Mouse (Mus musculus): Measurements from ENCODE around the gene Hist1h1d. TPM values are rescaled to one million over a fixed set of nuclear protein-coding genes. Genes with fewer than 3 reads are reported as not detected.

Hist1h1d gene
- total RNA-seq (2023): 20.7 to 25.2 TPM (median 22.9 TPM) in 4 replicates

GRCm38 (mm10) chr13:23552962-23553361 lies at the start of gene Hist1h1d:
Gene Hist1h1d (plus strand): TSS chr13:23553262.

GRCm38 (mm10) chr13:23530901-23531875 lies 21.9 kb upstream of the Hist1h1d start, which contains the start of gene Hist1h4h:
Gene Hist1h4h (plus strand): TSS chr13:23531050.

GRCm38 (mm10) chr13:23533560-23534367 lies 19.3 kb upstream of the Hist1h1d start, which contains the start of gene Hist1h2af:
Gene Hist1h2af (plus strand): TSS chr13:23533906.

GRCm38 (mm10) chr13:23535137-23536075 lies 17.7 kb upstream of the Hist1h1d start, which contains the start of gene Hist1h3g:
Gene Hist1h3g (plus strand): TSS chr13:23535422.

GRCm38 (mm10) chr13:23542999-23543607 lies 10.0 kb upstream of the Hist1h1d start, which contains the start of gene Hist1h2bh:
Gene Hist1h2bh (minus strand): TSS chr13:23543392.

GRCm38 (mm10) chr13:23543965-23544786 lies 8.9 kb upstream of the Hist1h1d start, which contains the start of gene Hist1h3f:
Gene Hist1h3f (plus strand): TSS chr13:23544052.

GRCm38 (mm10) chr13:23551146-23551834 lies 1.8 kb upstream of the Hist1h1d start, which contains the start of gene Hist1h4f:
Gene Hist1h4f (minus strand): TSS chr13:23551648.

GRCm38 (mm10) chr13:23561883-23562659 lies 9.0 kb downstream of the Hist1h1d start, which contains the start of gene Hist1h3e:
Gene Hist1h3e (minus strand): TSS chr13:23562369.

GRCm38 (mm10) chr13:23571022-23571503 lies 18.0 kb downstream of the Hist1h1d start, which contains the start of the genes Hist1h2ae and Hist1h2bg:
Gene Hist1h2ae (minus strand): TSS chr13:23571220.
Gene Hist1h2bg (plus strand): TSS chr13:23571396.

GRCm38 (mm10) chr13:23573898-23574524 lies 20.9 kb downstream of the Hist1h1d start, which contains the start of the genes Hist1h2bf and Hist1h2ad:
Gene Hist1h2bf (minus strand): TSS chr13:23574196.
Gene Hist1h2ad (plus strand): TSS chr13:23574381.

GRCm38 (mm10) chr13:23575271-23575851 lies 22.3 kb downstream of the Hist1h1d start, which contains the start of gene Hist1h3d:
Gene Hist1h3d (plus strand): TSS chr13:23575763.

GRCm38 (mm10) chr13:23581408-23582218 lies 28.6 kb downstream of the Hist1h1d start, which contains the start of gene Hist1h4d:
Gene Hist1h4d (plus strand): TSS chr13:23581598.

